In the genomic region with DNA sequence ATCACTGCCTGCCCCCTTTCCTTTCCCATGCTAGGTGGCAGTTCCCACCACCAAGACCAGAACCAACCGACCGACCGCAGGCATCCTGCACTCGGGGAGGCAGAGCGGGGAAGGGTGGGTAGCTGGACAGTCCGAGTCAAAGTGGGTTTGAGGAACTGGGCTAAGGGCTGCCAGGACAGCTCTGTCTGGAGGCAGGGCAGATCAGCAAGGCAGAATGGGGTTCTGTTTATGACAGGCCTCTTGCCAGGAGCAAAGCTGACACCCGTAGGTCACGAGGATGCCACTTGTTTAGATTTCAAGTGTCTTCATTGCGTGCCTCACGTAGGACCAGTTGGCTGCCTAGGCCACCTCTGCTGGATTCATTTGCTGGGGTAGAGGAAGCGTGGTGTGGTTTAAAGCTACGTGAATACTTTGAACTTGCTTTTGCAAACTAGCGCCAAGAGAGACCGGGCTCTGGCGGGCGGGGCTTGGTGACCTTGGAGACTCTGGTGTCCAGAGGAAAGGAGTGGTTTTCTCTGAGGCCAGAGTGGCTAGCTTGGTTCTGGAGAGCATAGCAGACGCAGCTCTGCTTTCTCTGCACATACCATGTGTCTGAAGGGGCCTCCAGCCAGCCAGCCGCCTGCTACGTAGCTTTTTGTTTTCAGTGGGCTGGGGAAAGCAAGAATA, we compare ENCODE assay signal across 8 mouse cellular contexts. TPM values are rescaled to one million over a fixed set of nuclear protein-coding genes. Genes with fewer than 3 reads are reported as not detected.
DNase-seq lines count a peak whose midpoint lies in the region; ATAC-seq and TF ChIP-seq lines count a peak whose summit lies in the region.

No protein-coding gene starts in this region.

- 30% methylated on average over 19 of the region's 19 CpGs for WGBS in intestine, postnatal 0 days

- no peak overlapping the region for H3K4me3 ChIP-seq in intestine, postnatal 0 days (ENCODE audit: low read depth, low read length)

- H3K4me1 ChIP-seq in intestine, postnatal 0 days (replicated peaks; ENCODE audit: control insufficient read depth, insufficient read depth, low read length), result peaks cover 14% of the 10 kb centered on the region

- peaks cover 26% of the 10 kb centered on the region for H3K36me3 ChIP-seq in intestine, postnatal 0 days (ENCODE audit: control insufficient read depth, insufficient read depth)

- no peak overlapping the region for H3K9ac ChIP-seq in intestine, postnatal 0 days (ENCODE audit: low read depth, low read length)

- peak overlapping the region; percentile 47 for H3K4me2 ChIP-seq in intestine, postnatal 0 days (replicated peaks; ENCODE audit: low read depth)

- TF ChIP-seq CTCF in intestine, postnatal 0 days (IDR thresholded peaks at IDR 0.05; ENCODE audit: low read depth), result no peak

- no peaks in the 10 kb centered on the region for H3K27me3 ChIP-seq in intestine, postnatal 0 days (replicated peaks; ENCODE audit: control insufficient read depth, insufficient read depth, low read length)

- 0 out of 2 replicates have a peak, but pooled peaks have one; percentile 10 for ATAC-seq in common myeloid progenitor, adult 5-6 weeks (replicated peaks; ENCODE audit: low read depth, poor library complexity, severe bottlenecking)
- ATAC-seq in intestine, postnatal 0 days, result 0 out of 2 replicates have a peak, but pooled peaks have one; percentile 18
- no peak for ATAC-seq in inflammation-experienced regulatory T-cells, adult 6 months

- DNase-seq in NIH3T3 (ENCODE audit: low read depth), result peak; percentile 30
- peak; percentile 87 to 90 for DNase-seq in heart, adult 18-20 months
- peak; percentile 84 to 89 for DNase-seq in lung, adult 18-20 months
- DNase-seq in skeletal muscle tissue, adult 2 months (ENCODE audit: low read depth, low spot score), result peak; percentile 80
- DNase-seq in frontal cortex, postnatal 10 days (ENCODE audit: low spot score in 2 of 2), result no peak

- H3K9me3 ChIP-seq in intestine, postnatal 0 days (ENCODE audit: control insufficient read depth), result no peaks in the 10 kb centered on the region

- peak overlapping the region; percentile 63 for H3K27ac ChIP-seq in intestine, postnatal 0 days (ENCODE audit: low read depth, low read length)

RNA-seq across cellular contexts. Expression of a gene that starts 31.4 kb away (rescaled TPM):
- total RNA-seq in common myeloid progenitor, adult 5-6 weeks (2017), result not detected in 2 replicates
- not detected for total RNA-seq in heart, adult 18-20 months (2021)
- not detected in 2 replicates for polyA plus RNA-seq in intestine, postnatal 0 days (2015; fragmentation: Nextera tagmentation; extraction: Ambion mirVana)
- polyA plus RNA-seq in inflammation-experienced regulatory T-cells, adult 6 months (2017; shearing (Covaris generic)), result under 1 TPM in 1 of 3 experiments, not detected in 2; 0.52 TPM

RNA-seq across cellular contexts. Expression of a gene that starts 42.7 kb away (rescaled TPM):
- 19.1 and 27.7 TPM in 2 replicates for total RNA-seq in common myeloid progenitor, adult 5-6 weeks (2017)
- total RNA-seq in heart, adult 18-20 months (2021), result 10 to 100 TPM; 46.9 to 60.7 TPM
- 33.1 and 35.2 TPM in 2 replicates for polyA plus RNA-seq in intestine, postnatal 0 days (2015; fragmentation: Nextera tagmentation; extraction: Ambion mirVana)
- 10 to 100 TPM; 16.4 to 19.4 (median 16.5) TPM for polyA plus RNA-seq in inflammation-experienced regulatory T-cells, adult 6 months (2017; shearing (Covaris generic))

RNA-seq across cellular contexts. Expression of a gene that starts 48.2 kb away (rescaled TPM):
- total RNA-seq in common myeloid progenitor, adult 5-6 weeks (2017), result 3.7 and 5.8 TPM in 2 replicates
- 1 to 10 TPM; 7.5 to 8.8 TPM for total RNA-seq in heart, adult 18-20 months (2021)
- polyA plus RNA-seq in intestine, postnatal 0 days (2015; fragmentation: Nextera tagmentation; extraction: Ambion mirVana), result 13.5 and 14.4 TPM in 2 replicates
- polyA plus RNA-seq in inflammation-experienced regulatory T-cells, adult 6 months (2017; shearing (Covaris generic)), result 10 to 100 TPM in 1 of 3 experiments, 1 to 10 TPM in 2; 6.0 to 10.8 (median 8.0) TPM

Comparison
In these comparisons a context has a peak if more than half of its experiments do, and no peak if none do; other contexts are left out.
1. DNase-seq: peak in NIH3T3 (single experiment), heart, adult 18-20 months (2 of 2), lung, adult 18-20 months (2 of 2) and skeletal muscle tissue, adult 2 months (single experiment); none in frontal cortex, postnatal 10 days (0 of 2).